Mouse (Mus musculus) urinary bladder, postnatal 4 days (tissue): ENCODE data around the gene Mxd1.
A peak's percentile ranks its signal among the peaks of the same experiment; 100 is the strongest.

ENCODE experiments used
- DNase-seq, 2 experiments: peaks; one replicate each; pipeline ENCODE4 v3.0.0; 2021 to 2022; ENCODE audit warnings: low spot score in 2 of 2

Gene Mxd1

GRCm38 (mm10) chr6:86668580-86669239 is at the start of gene Mxd1:
TSS of gene Mxd1 (minus strand) at chr6:86669161.
- no peak for DNase-seq

GRCm38 (mm10) chr6:86708072-86708774 is 39.3 kb upstream of the Mxd1 start:
- no peak for DNase-seq

GRCm38 (mm10) chr6:86702577-86702976 is 33.6 kb upstream of the Mxd1 start:
- no peak for DNase-seq

GRCm38 (mm10) chr6:86697903-86698302 is 28.9 kb upstream of the Mxd1 start:
- DNase-seq: no peak

GRCm38 (mm10) chr6:86696213-86696612 is 27.3 kb upstream of the Mxd1 start:
- DNase-seq: no peak

- no peak for DNase-seq
These were observed 25.5 kb upstream of the Mxd1 start for GRCm38 (mm10) chr6:86694465-86694864.

- no peak for DNase-seq
These were observed 20.7 kb upstream of the Mxd1 start for GRCm38 (mm10) chr6:86689671-86690070.

GRCm38 (mm10) chr6:86686971-86687370 is 18.0 kb upstream of the Mxd1 start:
- DNase-seq: no peak

- no peak for DNase-seq
These were observed 15.7 kb upstream of the Mxd1 start for GRCm38 (mm10) chr6:86684655-86685011.

- peak; percentile 88 to 91 for DNase-seq
These were observed 15.1 kb upstream of the Mxd1 start, which contains the start of gene Snrnp27 for GRCm38 (mm10) chr6:86683872-86684654. TSS of gene Snrnp27 (minus strand) at chr6:86684522.

GRCm38 (mm10) chr6:86681289-86681688 is 12.3 kb upstream of the Mxd1 start:
- no peak for DNase-seq

GRCm38 (mm10) chr6:86678341-86678740 is 9.4 kb upstream of the Mxd1 start:
- DNase-seq: no peak

GRCm38 (mm10) chr6:86670873-86671272 is 1.9 kb upstream of the Mxd1 start:
- DNase-seq: no peak

GRCm38 (mm10) chr6:86669240-86669727 is 323 bp upstream of the Mxd1 start:
- DNase-seq: peak; percentile 100

GRCm38 (mm10) chr6:86667061-86667460 is 1.9 kb downstream of the Mxd1 start:
- no peak for DNase-seq

- no peak for DNase-seq
These were observed 3.2 kb downstream of the Mxd1 start for GRCm38 (mm10) chr6:86665560-86666307.

- no peak for DNase-seq
These were observed 3.9 kb downstream of the Mxd1 start for GRCm38 (mm10) chr6:86665076-86665475.

- DNase-seq: no peak
These were observed 8.6 kb downstream of the Mxd1 start for GRCm38 (mm10) chr6:86660161-86660877.

GRCm38 (mm10) chr6:86658501-86658900 is 10.5 kb downstream of the Mxd1 start:
- DNase-seq: no peak

GRCm38 (mm10) chr6:86654270-86654916 is 14.6 kb downstream of the Mxd1 start:
- DNase-seq: no peak

GRCm38 (mm10) chr6:86653026-86653425 is 15.9 kb downstream of the Mxd1 start:
- DNase-seq: no peak
